Mouse (Mus musculus) forebrain, embryonic 12.5 days (tissue): Measurements from ENCODE around the gene Borcs5. TPM values are rescaled to one million over a fixed set of nuclear protein-coding genes. Genes with fewer than 3 reads are reported as not detected.

Experiments
- ATAC-seq: fragments of 200-750 bp; cut with Nextera tagmentation; 2 replicates; pipeline ENCODE4 v1.8.0; 2017; ENCODE audit warnings: moderate TSS enrichment; ENCODE audit not compliant: low FRiP score
- H3K27ac ChIP-seq: fragments of 300-500 bp; sonication (generic); 2 replicates; pipeline ENCODE4 v1.5.1; 2016; ENCODE audit warnings: mild to moderate bottlenecking
- H3K27me3 ChIP-seq: fragments of 300-500 bp; sonication (generic); 2 replicates; pipeline ENCODE4 v1.6.1; 2016; ENCODE audit warnings: mild to moderate bottlenecking
- H3K36me3 ChIP-seq: fragments of 300-500 bp; sonication (generic); replicated peaks from 2 replicates; pipeline ENCODE4 v1.6.1; 2016; ENCODE audit warnings: mild to moderate bottlenecking
- H3K4me1 ChIP-seq: fragments of 300-500 bp; sonication (generic); 2 replicates; pipeline ENCODE4 v1.6.1; 2016
- H3K4me2 ChIP-seq: fragments of 300-500 bp; sonication (generic); 2 replicates; pipeline ENCODE4 v1.6.1; 2016; ENCODE audit warnings: mild to moderate bottlenecking, moderate library complexity
- H3K4me3 ChIP-seq: fragments of 300-500 bp; sonication (generic); replicated peaks from 2 replicates; pipeline ENCODE4 v1.5.1; 2016; ENCODE audit warnings: mild to moderate bottlenecking
- H3K9ac ChIP-seq: fragments of 300-500 bp; sonication (generic); 2 replicates; pipeline ENCODE4 v1.6.1; 2016; ENCODE audit warnings: mild to moderate bottlenecking
- H3K9me3 ChIP-seq: fragments of 300-500 bp; sonication (generic); 2 replicates; pipeline ENCODE4 v1.6.1; 2016
- WGBS: fragments of 180-500 bp; shearing (Covaris S2); methylation state at CpG from one replicate; pipeline ENCODE4 v1.1.7; 2016; 5-methylcytosine and 5-hydroxymethylcytosine counted together
- polyA plus RNA-seq: library from polyadenylated mRNA; unstranded; fragments of >200 nt; fragmentation: Nextera tagmentation; extraction: Ambion mirVana; gene quantifications from 2 replicates; pipeline ENCODE4 v1.2.1, GENCODE M21; 2016

Gene Borcs5
- polyA plus RNA-seq: 34.4 and 35.8 TPM in 2 replicates

DNA sequence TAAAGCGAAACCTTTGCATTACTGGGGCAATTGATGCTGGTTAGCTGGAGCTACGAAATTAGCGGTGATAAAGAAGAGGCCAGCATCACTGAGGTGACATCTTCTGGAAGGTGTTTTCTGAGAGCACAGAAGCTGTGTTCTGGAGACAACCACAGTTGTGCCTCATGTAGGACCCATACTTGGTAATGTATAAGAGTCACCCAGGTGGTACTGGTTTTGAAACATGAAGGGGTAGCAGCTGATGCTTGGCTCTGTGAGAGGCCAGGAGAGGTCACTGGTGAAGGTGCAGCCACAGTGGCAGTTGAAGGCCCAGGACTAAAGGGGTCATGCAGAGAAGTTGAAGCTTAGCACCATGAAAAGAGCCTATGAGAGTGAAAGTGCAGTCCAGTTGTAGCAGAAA, at the start of gene Borcs5:
Borcs5 (plus strand) TSS at position 301 of the 400 bp plus-strand sequence.
- no peak within 1 kb of the TSS for H3K4me2 ChIP-seq
- no peak within 1 kb of the TSS for H3K9ac ChIP-seq
- 94% methylated on average over 3 of the region's 3 CpGs for WGBS
- no peaks in the 10 kb centered on the region for H3K36me3 ChIP-seq
- H3K9me3 ChIP-seq: no peaks in the 10 kb centered on the region
- ATAC-seq: no peak
- H3K4me3 ChIP-seq: no peak within 1 kb of the TSS
- no peaks in the 10 kb centered on the region for H3K27me3 ChIP-seq
- peaks cover 7% of the 10 kb centered on the region for H3K4me1 ChIP-seq
- no peak within 1 kb of the TSS for H3K27ac ChIP-seq

GRCm38 (mm10) chr6:134591614-134592013, 47.7 kb upstream of the Borcs5 start:
- WGBS: 90% methylated on average over 2 of the region's 2 CpGs

GRCm38 (mm10) chr6:134594569-134595442, 44.5 kb upstream of the Borcs5 start:
- H3K27ac ChIP-seq: no peak overlapping the region
- no peak overlapping the region for H3K4me3 ChIP-seq
- H3K9me3 ChIP-seq: no peaks in the 10 kb centered on the region
- no peak overlapping the region for H3K9ac ChIP-seq
- no peak for ATAC-seq
- H3K27me3 ChIP-seq: no peaks in the 10 kb centered on the region
- H3K36me3 ChIP-seq: no peaks in the 10 kb centered on the region
- no peaks in the 10 kb centered on the region for H3K4me1 ChIP-seq
- WGBS: 91% methylated on average over 21 of the region's 21 CpGs
- H3K4me2 ChIP-seq: no peak overlapping the region

More at GRCm38 (mm10) chr6:134591614-134592013, 47.7 kb upstream of the Borcs5 start:
- H3K4me3 ChIP-seq: no peak overlapping the region
- H3K27ac ChIP-seq: no peak overlapping the region
- H3K36me3 ChIP-seq: no peaks in the 10 kb centered on the region
- H3K9me3 ChIP-seq: no peaks in the 10 kb centered on the region
- H3K9ac ChIP-seq: no peak overlapping the region
- ATAC-seq: no peak
- no peak overlapping the region for H3K4me2 ChIP-seq
- no peaks in the 10 kb centered on the region for H3K27me3 ChIP-seq
- no peaks in the 10 kb centered on the region for H3K4me1 ChIP-seq

DNA sequence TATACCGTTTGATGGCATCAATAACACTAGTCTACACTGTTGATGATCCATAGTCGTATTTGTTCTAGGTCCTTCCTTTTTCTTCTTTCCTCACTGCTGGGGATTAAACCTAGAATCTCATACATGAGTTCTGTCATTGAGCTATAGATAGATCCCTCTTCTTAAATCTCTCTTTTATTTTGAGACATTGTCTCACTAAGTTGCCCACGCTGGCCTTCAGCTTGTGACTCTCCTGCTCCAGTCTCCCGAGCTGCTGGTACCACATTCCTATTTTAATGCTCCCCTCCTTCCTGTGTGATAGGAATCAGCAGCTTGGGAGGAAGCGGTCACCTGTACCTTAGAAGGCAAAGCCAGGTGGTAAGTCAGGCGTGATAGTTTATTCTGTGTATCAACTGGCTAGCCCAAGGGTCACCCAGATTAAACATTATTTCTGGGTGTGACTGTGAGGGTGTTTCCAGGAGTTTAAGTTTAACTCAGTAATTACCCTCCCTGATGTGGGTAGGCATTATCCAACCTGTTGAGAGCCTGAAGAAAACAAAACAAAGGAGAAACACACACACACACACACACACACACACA, 41.6 kb upstream of the Borcs5 start:
- Histone ChIP-seq H3K9me3 (no peaks in the 10 kb centered on the region), H3K27me3 (no peaks in the 10 kb centered on the region), H3K4me1 (no peaks in the 10 kb centered on the region), H3K9ac (no peak overlapping the region), H3K4me3 (no peak overlapping the region), H3K4me2 (no peak overlapping the region), H3K36me3 (no peaks in the 10 kb centered on the region), H3K27ac (no peak overlapping the region)
- WGBS: 87% methylated on average over 6 of the region's 6 CpGs
- ATAC-seq: no peak

- Histone ChIP-seq H3K4me3 (no peak overlapping the region), H3K9me3 (no peaks in the 10 kb centered on the region), H3K9ac (no peak overlapping the region), H3K4me2 (no peak overlapping the region), H3K36me3 (no peaks in the 10 kb centered on the region), H3K27me3 (no peaks in the 10 kb centered on the region), H3K27ac (no peak overlapping the region), H3K4me1 (no peaks in the 10 kb centered on the region)
- no peak for ATAC-seq
- WGBS: 73% methylated on average over 1 of the region's 1 CpGs
Observed at GRCm38 (mm10) chr6:134599239-134599638, 40.1 kb upstream of the Borcs5 start.

- Histone ChIP-seq H3K36me3 (no peaks in the 10 kb centered on the region), H3K4me2 (no peak overlapping the region), H3K9ac (no peak overlapping the region), H3K4me1 (no peaks in the 10 kb centered on the region), H3K27ac (no peak overlapping the region), H3K9me3 (no peaks in the 10 kb centered on the region), H3K4me3 (no peak overlapping the region), H3K27me3 (no peaks in the 10 kb centered on the region)
- ATAC-seq: no peak
- 65% methylated on average over 7 of the region's 7 CpGs for WGBS
Observed at GRCm38 (mm10) chr6:134601130-134601529, 38.2 kb upstream of the Borcs5 start.

- Histone ChIP-seq H3K9me3 (no peaks in the 10 kb centered on the region), H3K4me2 (no peak overlapping the region), H3K4me1 (0 out of 2 replicates have a peak, but pooled peaks cover 2% of the 10 kb centered on the region), H3K9ac (no peak overlapping the region), H3K27ac (no peak overlapping the region), H3K4me3 (no peak overlapping the region), H3K27me3 (no peaks in the 10 kb centered on the region), H3K36me3 (no peaks in the 10 kb centered on the region)
- no peak for ATAC-seq
- 67% methylated on average over 3 of the region's 3 CpGs for WGBS
Observed at GRCm38 (mm10) chr6:134601766-134602165, 37.5 kb upstream of the Borcs5 start.

GRCm38 (mm10) chr6:134602371-134603003, 36.8 kb upstream of the Borcs5 start:
- Histone ChIP-seq H3K27ac (no peak overlapping the region), H3K4me2 (no peak overlapping the region), H3K4me3 (no peak overlapping the region), H3K9me3 (no peaks in the 10 kb centered on the region), H3K4me1 (0 out of 2 replicates have a peak, but pooled peaks cover 3% of the 10 kb centered on the region), H3K36me3 (no peaks in the 10 kb centered on the region), H3K9ac (no peak overlapping the region), H3K27me3 (no peaks in the 10 kb centered on the region)
- 62% methylated on average over 10 of the region's 10 CpGs for WGBS
- no peak for ATAC-seq

- WGBS: 88% methylated on average over 3 of the region's 3 CpGs
- H3K4me2 ChIP-seq: no peak overlapping the region
Observed at GRCm38 (mm10) chr6:134605196-134605595, 34.1 kb upstream of the Borcs5 start.

DNA sequence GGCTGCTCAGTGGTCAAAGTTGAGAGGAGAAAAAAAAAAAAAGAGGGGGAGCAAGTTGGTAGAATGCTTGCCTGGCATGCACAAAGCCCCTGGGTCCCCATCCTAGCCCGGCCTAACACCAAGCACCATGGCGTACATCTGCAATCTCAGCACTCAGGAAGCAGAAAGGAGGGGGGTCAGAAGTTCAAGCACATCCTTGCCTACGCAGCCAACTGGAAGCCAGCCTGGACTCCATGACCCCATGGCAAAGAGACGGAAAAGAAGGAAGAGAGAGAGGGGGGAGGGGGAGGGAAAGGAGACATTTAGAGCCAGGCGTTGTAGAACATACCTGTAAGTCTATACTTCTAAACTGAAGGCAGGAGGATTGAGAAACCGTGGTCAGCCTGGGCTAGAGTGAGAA, 32.8 kb upstream of the Borcs5 start:
- no peaks in the 10 kb centered on the region for H3K9me3 ChIP-seq
- no peak overlapping the region for H3K4me3 ChIP-seq
- H3K36me3 ChIP-seq: no peaks in the 10 kb centered on the region
- no peak for ATAC-seq
- H3K9ac ChIP-seq: no peak overlapping the region
- H3K4me1 ChIP-seq: 0 out of 2 replicates have a peak, but pooled peaks cover 3% of the 10 kb centered on the region
- H3K27me3 ChIP-seq: no peaks in the 10 kb centered on the region
- WGBS: 62% methylated on average over 6 of the region's 6 CpGs
- H3K4me2 ChIP-seq: no peak overlapping the region
- no peak overlapping the region for H3K27ac ChIP-seq

More at GRCm38 (mm10) chr6:134605196-134605595, 34.1 kb upstream of the Borcs5 start:
- no peak for ATAC-seq
- no peaks in the 10 kb centered on the region for H3K9me3 ChIP-seq
- no peak overlapping the region for H3K9ac ChIP-seq
- 0 out of 2 replicates have a peak, but pooled peaks cover 3% of the 10 kb centered on the region for H3K4me1 ChIP-seq
- H3K36me3 ChIP-seq: no peaks in the 10 kb centered on the region
- no peaks in the 10 kb centered on the region for H3K27me3 ChIP-seq
- no peak overlapping the region for H3K4me3 ChIP-seq
- no peak overlapping the region for H3K27ac ChIP-seq

DNA sequence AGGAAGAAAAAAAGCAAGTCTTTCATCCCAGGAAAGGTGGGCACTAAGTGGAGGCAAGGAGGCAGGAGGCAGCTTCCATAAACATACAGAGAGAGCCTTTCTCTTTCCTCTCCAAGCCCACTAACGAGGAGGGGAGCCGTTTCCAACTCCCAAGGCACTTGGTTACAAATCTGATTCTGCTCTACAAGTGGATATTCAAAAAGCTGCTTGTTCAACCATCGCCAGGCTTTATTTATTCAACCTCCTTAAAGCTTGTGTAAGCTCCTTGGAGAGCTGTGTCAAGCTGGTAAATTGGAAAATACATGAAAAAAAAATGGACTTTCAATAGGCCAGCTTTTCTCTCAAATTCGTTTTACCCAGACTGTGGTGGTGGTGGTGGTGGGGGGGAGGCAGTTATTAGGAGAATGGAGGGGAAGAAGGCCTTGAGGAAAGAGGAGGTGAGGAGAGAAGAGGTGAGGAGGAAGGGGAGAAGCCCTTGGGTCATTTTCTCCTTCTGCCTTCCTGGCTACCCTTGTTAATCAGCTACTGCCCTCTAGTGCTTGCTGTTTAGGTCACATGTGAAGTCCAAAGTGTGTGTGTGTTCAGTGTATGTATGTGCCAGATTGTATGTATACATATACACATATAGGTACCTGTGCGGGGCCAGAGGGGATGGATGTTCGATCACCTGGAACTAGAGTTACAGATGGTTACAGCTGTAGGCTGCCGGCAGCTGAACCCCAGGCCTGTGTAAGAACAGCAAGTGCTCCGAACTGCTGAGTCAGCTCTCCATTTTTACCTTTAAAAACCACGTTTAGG, 32.2 kb upstream of the Borcs5 start:
- no peak overlapping the region for H3K27ac ChIP-seq
- no peak overlapping the region for H3K4me2 ChIP-seq
- H3K27me3 ChIP-seq: no peaks in the 10 kb centered on the region
- H3K4me3 ChIP-seq: no peak overlapping the region
- H3K36me3 ChIP-seq: no peaks in the 10 kb centered on the region
- H3K9me3 ChIP-seq: no peaks in the 10 kb centered on the region
- H3K4me1 ChIP-seq: 0 out of 2 replicates have a peak, but pooled peaks cover 3% of the 10 kb centered on the region
- no peak overlapping the region for H3K9ac ChIP-seq
- 55% methylated on average over 9 of the region's 9 CpGs for WGBS
- ATAC-seq: 0 out of 2 replicates have a peak, but pooled peaks have one; percentile 41

GRCm38 (mm10) chr6:134610380-134610779, 28.9 kb upstream of the Borcs5 start:
- Histone ChIP-seq H3K27ac (no peak overlapping the region), H3K36me3 (no peaks in the 10 kb centered on the region), H3K9me3 (no peaks in the 10 kb centered on the region), H3K27me3 (no peaks in the 10 kb centered on the region), H3K4me2 (no peak overlapping the region), H3K4me3 (no peak overlapping the region), H3K9ac (no peak overlapping the region), H3K4me1 (0 out of 2 replicates have a peak, but pooled peaks cover 3% of the 10 kb centered on the region)
- 94% methylated on average over 9 of the region's 9 CpGs for WGBS
- no peak for ATAC-seq
